Mouse (Mus musculus) frontal cortex, adult 2 months (tissue): ENCODE measurements around the gene AK157302. TPM values are rescaled to one million over a fixed set of nuclear protein-coding genes. Genes with fewer than 3 reads are reported as not detected.
"Not testable (repeated sequence)": the region's sequence is repeated elsewhere in the genome, so short reads cannot be mapped to it uniquely, and the experiment has no call there.

Source experiments
- DNase-seq, 2 experiments: peaks; one replicate each; pipeline ENCODE4 v3.0.0; 2022; ENCODE audit warnings: low spot score in 1 of 2; ENCODE audit errors: extremely low spot score in 1 of 2
- polyA plus RNA-seq: library from polyadenylated mRNA; depleted of rRNA; stranded (reverse); fragments of >200 nt; gene quantifications from 2 replicates; pipeline ENCODE4 v1.2.3, GENCODE M21; 2012; rRNA removed

The AK157302 gene
- polyA plus RNA-seq = 1.6 and 1.9 TPM in 2 replicates

DNA sequence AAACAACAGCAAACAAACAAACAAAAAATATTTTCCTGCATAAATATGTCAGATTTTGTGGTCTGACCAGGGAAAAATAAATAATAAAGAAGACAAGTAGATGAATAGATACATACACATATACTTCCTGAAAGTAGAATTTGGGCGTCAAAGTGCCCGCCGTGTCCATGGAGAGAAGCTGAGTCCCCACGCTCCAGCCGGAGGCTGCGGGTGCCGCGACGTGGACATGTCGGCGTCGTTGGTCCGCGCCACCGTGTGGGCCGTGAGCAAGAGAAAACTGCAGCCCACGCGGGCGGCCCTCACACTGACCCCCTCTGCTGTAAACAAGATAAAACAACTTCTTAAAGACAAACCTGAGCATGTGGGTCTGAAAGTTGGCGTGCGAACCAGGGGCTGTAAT, at the start of gene AK157302:
Gene AK157302 (plus strand): TSS at position 144 of the 400 bp plus-strand sequence.
- no peak for DNase-seq

GRCm38 (mm10) chr13:21446796-21447195, 48.2 kb upstream of the AK157302 start:
- DNase-seq = no peak

- DNase-seq = no peak
These were observed 47.0 kb upstream of the AK157302 start for GRCm38 (mm10) chr13:21447856-21448614.

DNA sequence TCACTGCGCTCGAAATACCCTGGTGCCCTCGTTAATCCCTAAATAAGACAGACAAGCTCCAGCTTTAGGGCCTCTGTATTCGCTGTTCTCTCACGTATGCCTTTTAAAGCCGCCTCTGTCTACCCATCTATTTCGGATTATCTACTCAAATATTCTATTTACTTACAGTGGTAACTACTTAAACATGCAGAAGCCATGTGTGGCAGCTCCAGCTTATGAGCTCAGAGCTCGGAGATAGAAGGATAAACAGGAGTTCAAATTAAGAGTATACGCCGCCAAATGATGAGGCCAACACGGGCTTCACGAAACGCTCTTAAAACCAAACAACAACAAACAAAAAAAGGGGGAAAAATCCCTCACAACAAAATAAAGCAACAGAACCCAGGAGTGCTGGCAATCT, 42.0 kb upstream of the AK157302 start:
- DNase-seq = no peak

DNA sequence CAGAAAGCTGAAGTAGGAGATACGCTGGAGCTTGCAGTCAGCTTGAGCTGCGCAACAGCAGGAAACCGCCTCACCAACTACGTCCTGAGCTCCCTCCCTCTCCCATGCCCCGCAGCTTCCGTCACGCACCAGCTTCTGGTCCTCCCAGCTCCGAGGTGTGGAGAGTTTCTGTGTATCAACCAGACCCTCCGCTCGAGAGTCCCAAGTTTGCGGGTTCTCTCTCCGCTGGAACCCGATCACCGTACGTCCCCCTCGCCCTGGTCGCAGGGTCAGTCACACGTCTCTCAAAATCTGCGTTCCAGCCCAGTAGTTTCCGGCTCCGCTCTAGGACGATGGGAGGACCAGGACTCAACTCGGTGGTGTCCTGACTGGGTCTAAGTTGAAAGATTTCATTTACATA, 41.6 kb upstream of the AK157302 start, which contains the start of gene Zscan26:
Gene Zscan26 (minus strand): TSS at position 282 of the 400 bp plus-strand sequence.
- peak; percentile 75 to 91 for DNase-seq

- no peak for DNase-seq
These were observed 40.9 kb upstream of the AK157302 start for GRCm38 (mm10) chr13:21454133-21454532.

- DNase-seq = no peak
These were observed 38.7 kb upstream of the AK157302 start for GRCm38 (mm10) chr13:21456347-21456746.

- not testable (repeated sequence) for DNase-seq
These were observed 32.5 kb upstream of the AK157302 start for GRCm38 (mm10) chr13:21462516-21462915.

DNA sequence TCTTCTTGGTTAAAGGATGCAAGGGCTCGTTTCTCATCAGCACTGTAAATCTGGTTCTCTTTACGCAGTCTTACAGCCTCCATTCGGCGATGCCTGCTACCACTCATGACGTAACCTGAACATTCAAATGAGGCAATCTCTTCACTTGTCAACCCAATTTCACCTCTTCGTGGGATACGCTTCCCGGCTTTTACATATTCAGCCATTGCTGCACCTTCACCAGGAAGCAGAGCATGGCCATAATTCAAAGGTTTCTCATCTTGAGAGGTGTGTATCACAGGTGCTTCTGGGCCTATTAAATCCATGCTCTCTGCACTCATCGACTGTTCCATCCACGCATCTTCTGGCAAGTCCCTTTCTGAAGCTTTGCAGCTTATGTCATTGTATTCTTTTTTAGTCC, 27.7 kb upstream of the AK157302 start:
- DNase-seq = no peak

- peak; percentile 40 to 83 for DNase-seq
These were observed 26.7 kb upstream of the AK157302 start, which contains the start of gene Nkapl for GRCm38 (mm10) chr13:21468061-21469019. Nkapl (minus strand) TSS chr13:21468509.

DNA sequence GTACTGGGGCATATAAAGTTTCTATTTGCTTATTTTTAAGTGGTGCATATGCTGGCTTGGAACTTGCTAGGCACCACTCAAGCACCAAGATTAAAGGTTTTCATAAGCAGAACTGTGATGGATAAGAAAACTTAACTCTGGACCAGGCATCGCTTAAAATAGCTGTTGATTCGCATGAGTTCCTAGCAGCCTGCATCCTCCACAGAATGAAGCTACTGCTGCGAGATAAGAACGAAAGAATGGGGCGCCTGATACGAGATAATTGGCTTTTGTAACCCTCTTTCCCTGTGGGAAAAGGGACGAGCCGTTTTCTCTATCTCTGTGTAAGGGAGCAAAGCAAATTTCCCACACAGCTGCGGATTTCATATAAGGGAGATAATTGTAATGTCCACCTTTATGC, 25.9 kb upstream of the AK157302 start:
- DNase-seq = no peak

DNA sequence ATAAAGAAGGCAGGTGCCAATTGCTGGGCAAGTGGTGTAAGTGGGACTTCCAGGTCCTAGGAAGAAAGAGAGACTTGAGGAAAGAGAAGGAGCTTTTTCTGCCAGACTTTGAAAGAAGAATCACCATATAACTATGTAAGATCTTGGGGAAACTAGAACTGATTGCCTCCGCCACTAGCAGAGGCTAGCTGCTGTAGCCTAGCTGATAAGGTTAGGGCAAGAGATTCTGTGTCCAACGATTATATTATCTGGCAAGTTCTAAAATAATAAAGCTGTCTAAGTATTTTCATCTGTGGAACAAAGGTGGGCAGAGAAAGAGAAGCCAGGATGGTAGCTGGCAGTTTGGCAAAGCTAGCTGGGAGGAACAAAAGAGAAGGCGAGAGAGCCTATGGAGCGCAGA, 22.6 kb upstream of the AK157302 start:
- DNase-seq = no peak

DNA sequence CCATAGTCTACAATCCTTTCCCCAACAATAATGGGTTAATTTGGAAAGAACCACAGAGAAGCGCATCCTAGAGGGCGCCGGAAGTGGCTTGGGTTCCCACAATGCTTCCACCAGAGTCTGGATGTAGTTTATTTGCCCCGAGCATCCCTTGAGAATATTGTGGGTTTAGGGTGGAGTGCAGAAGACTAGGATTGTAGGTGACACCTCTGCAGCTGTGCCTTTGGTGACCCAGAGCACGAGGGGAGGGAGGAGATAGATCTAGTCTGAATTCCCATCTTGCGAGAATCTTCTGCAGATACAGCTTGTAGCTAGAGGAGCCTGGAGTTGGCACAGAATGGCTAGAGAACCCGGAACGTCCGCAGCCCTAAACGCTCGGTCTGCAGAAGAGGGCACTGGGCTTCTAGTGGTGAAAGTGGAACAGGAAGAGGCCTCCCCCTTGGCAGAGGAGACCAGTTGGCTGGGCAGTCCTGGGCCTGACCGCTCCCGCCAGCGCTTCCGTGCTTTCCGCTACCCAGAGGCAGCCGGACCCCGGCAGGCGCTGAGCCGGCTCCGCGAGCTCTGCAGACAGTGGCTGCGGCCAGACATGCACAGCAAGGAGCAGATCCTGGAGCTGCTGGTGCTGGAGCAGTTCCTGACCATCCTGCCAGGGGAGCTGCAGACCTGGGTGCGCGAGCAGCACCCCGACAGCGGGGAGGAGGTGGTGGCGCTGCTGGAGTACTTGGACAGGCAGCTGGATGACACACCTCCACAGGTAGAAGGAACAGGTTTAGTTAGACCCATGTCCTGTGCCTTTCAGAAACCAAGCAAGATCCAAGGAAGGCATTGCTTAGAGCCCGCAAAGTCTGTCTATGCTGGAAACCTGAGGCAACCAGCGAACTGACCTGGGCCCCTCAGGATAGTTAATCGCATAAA, 16.0 kb upstream of the AK157302 start, which contains the start of the genes Zkscan4 and Gm10065:
Gene Zkscan4 (plus strand): TSS at position 149 of the 912 bp plus-strand sequence.
Gene Gm10065 (minus strand): TSS at position 683 of the 912 bp plus-strand sequence.
- DNase-seq = peak; percentile 55 to 89

DNA sequence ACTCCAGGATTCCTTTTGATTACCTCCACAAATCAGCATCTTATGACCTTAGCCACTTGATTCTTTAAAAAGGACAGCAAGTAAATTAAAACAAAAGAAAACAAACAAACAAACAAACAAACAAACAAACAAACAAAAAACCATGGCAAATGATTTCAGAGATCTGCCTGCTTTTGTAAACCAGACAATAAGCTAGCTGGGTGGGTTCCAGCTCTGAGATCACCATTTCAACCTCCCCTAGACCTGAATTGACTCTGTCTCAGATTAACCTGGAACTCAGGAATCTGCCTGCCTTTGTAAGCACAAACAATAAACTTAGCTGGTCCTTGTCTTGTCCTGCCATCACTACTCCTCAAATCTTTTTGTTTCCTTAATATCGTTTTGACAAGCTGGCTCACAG, 8.1 kb upstream of the AK157302 start:
- DNase-seq = no peak

DNA sequence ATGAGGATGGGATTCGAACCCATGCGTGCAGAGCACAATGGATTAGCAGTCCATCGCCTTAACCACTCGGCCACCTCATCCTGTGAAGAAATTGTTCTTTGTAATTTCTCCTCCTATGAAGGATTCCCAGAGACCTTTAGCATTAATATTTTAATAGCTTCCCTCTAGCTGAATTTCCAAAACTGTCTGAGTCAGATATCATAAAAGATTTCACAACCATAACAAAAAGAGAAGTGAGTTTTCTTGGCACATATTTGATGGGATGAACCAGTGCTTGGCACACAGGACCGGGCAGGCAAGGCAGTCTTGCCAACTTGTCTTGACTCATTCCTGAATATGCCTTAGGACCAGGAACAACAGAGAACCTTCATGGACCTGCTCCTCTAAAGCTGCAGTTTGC, 2.2 kb upstream of the AK157302 start:
- no peak for DNase-seq

DNA sequence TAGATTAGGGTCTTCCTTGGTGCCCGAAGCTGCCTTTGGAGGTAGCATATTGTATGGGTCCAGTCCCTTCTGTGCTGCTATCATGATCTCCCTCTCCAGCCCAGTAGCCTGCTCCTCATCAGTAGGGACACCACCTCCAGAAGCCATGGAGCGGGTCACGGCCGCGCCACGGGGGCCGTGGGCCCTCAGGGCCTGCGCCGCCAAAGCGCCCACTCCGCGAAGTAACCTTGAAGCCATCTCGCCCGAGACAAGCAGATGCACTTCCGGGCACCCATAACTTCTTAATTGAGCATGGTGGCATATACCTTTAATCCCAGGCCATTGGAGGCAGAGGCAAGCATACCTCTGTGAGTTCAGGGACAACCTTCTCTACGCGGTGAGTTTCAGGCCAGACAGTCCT, 6.2 kb downstream of the AK157302 start, which contains the start of gene Gm11273:
Gene Gm11273 (minus strand): TSS at position 237 of the 400 bp plus-strand sequence.
- not testable (repeated sequence) for DNase-seq

- no peak for DNase-seq
These were observed 7.3 kb downstream of the AK157302 start for GRCm38 (mm10) chr13:21502296-21502695.

GRCm38 (mm10) chr13:21506221-21506649, 11.2 kb downstream of the AK157302 start:
- peak; percentile 36 to 79 for DNase-seq

- DNase-seq = no peak
These were observed 35.1 kb downstream of the AK157302 start for GRCm38 (mm10) chr13:21530136-21530535.

DNA sequence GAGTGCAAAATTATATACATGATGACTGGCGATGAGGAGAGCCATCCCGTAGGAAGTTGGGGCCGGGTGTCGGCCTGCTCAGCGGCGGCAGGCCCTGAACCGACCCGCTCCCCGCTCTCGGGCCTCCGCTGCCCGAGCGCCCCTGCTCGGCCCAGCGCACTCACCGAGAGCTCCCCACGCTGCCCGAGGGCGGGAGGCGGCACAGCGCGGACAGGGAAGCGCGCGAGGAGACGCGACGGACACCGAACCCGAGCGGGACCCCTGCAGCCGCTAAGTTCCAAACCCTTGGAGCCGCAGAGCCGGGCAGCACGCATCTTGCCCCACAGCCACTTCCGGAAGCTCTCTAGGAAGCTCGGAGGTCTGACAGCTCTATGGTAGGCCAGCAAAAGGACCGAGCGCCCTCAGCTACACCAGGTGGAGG, 35.8 kb downstream of the AK157302 start, which contains the start of gene Zkscan8:
Gene Zkscan8 (minus strand): TSS at position 340 of the 421 bp plus-strand sequence.
- DNase-seq = peak; percentile 74 to 91
